Mouse (Mus musculus) CH12.LX (cell line): ENCODE measurements at regions not wholly inside any gene's neighbourhood (a gene's known extent, or its start where the extent isn't known, plus 50 kb on each side); places are given as distances from the start of the nearest gene placed in this dataset.

Source experiments
- DNase-seq: peaks from one replicate; pipeline ENCODE4 v3.0.0-alpha.2; 2013; ENCODE audit errors: extremely low read depth
- H3K27ac ChIP-seq: 2 replicates; pipeline ENCODE4 v1.5.1; 2012; ENCODE audit warnings: low read depth, mild to moderate bottlenecking, control low read depth, moderate library complexity; ENCODE audit not compliant: insufficient read depth
- H3K27me3 ChIP-seq: replicated peaks from 2 replicates; pipeline ENCODE3; 2012; ENCODE audit warnings: inconsistent platforms
- H3K36me3 ChIP-seq, 2 experiments: replicated peaks in 1 of 2; 2 replicates each; pipeline versions ENCODE3 to v1.6.1; 2012; ENCODE audit warnings: inconsistent platforms in 1 of 2, low read length in 1 of 2, mild to moderate bottlenecking in 1 of 2, mixed read lengths in 1 of 2, moderate library complexity in 1 of 2; ENCODE audit not compliant: control insufficient read depth in 1 of 2, insufficient read depth in 1 of 2
- H3K4me1 ChIP-seq, 2 experiments: 2 replicates each; pipeline ENCODE4 v1.6.1; 2012; ENCODE audit warnings: inconsistent platforms in 1 of 2, moderate library complexity in 1 of 2; ENCODE audit not compliant: insufficient read depth in 2 of 2, control insufficient read depth in 1 of 2
- H3K4me2 ChIP-seq: 2 replicates; pipeline ENCODE4 v1.6.1; 2012; ENCODE audit warnings: low read depth, mild to moderate bottlenecking, control low read depth; ENCODE audit not compliant: poor library complexity, insufficient read depth, severe bottlenecking
- H3K4me3 ChIP-seq, 3 experiments: fragments of 150-350 bp in 1 of 3; sonication (generic) in 1 of 3; replicated peaks in 1 of 3; 2 replicates each; pipeline versions ENCODE3 to v1.5.1; 2011 to 2012; ENCODE audit warnings: low read depth in 2 of 3, low read length in 2 of 3, mild to moderate bottlenecking in 2 of 3, moderate library complexity in 2 of 3, control low read depth in 1 of 3, improper control_type of control experiment in 1 of 3, inconsistent platforms in 1 of 3, mixed read lengths in 1 of 3; ENCODE audit not compliant: poor library complexity in 1 of 3
- H3K79me2 ChIP-seq: replicated peaks from 2 replicates; pipeline ENCODE4 v1.6.1; 2012; ENCODE audit warnings: mild to moderate bottlenecking, moderate library complexity; ENCODE audit not compliant: control insufficient read depth, poor library complexity, insufficient read depth, severe bottlenecking; ENCODE audit errors: extremely low read depth
- H3K9ac ChIP-seq: 2 replicates; pipeline ENCODE4 v1.6.1; 2012; ENCODE audit warnings: low read depth, mild to moderate bottlenecking, control low read depth, moderate library complexity; ENCODE audit not compliant: insufficient read depth
- H3K9me3 ChIP-seq: replicated peaks from 2 replicates; pipeline ENCODE3; 2012; ENCODE audit warnings: low read length, inconsistent platforms, mixed read lengths
- CTCF ChIP-seq, 2 experiments: IDR thresholded peaks in 1 of 2; conservative IDR thresholded peaks in 1 of 2; 2 replicates each; pipeline ENCODE4 v1.5.1; 2011 to 2012; ENCODE audit warnings: low read depth in 2 of 2, low read length in 2 of 2, improper control_type of control experiment in 1 of 2, inconsistent platforms in 1 of 2, mild to moderate bottlenecking in 1 of 2, moderate library complexity in 1 of 2
- E2F4 ChIP-seq: IDR thresholded peaks from 2 replicates; pipeline ENCODE4 v1.6.1; 2011; ENCODE audit warnings: low read depth, low read length, improper control_type of control experiment; ENCODE audit not compliant: insufficient replicate concordance
- EP300 ChIP-seq: IDR thresholded peaks from 2 replicates; pipeline ENCODE4 v1.6.1; 2011; ENCODE audit warnings: low read length, improper control_type of control experiment
- ETS1 ChIP-seq: conservative IDR thresholded peaks from 2 replicates; pipeline ENCODE4 v1.6.1; 2012; ENCODE audit warnings: low read depth, mild to moderate bottlenecking, inconsistent platforms, low read length, improper control_type of control experiment, moderate library complexity
- HCFC1 ChIP-seq: IDR thresholded peaks from 2 replicates; pipeline ENCODE4 v1.6.1; 2012; ENCODE audit warnings: low read depth, mild to moderate bottlenecking, inconsistent platforms, low read length, improper control_type of control experiment
- IRF4 ChIP-seq: IDR thresholded peaks from 2 replicates; pipeline ENCODE4 v1.6.1; 2014; ENCODE audit warnings: low read depth, mild to moderate bottlenecking, inconsistent platforms, low read length, improper control_type of control experiment
- KAT2A ChIP-seq: IDR thresholded peaks from 2 replicates; pipeline ENCODE4 v1.6.1; 2012; ENCODE audit warnings: low read length, improper control_type of control experiment, inconsistent platforms; ENCODE audit not compliant: insufficient replicate concordance
- MAX ChIP-seq: IDR thresholded peaks from 2 replicates; pipeline ENCODE4 v1.6.1; 2011; ENCODE audit warnings: low read length, improper control_type of control experiment
- MAZ ChIP-seq: IDR thresholded peaks from 2 replicates; pipeline ENCODE4 v1.6.1; 2012; ENCODE audit warnings: low read depth, mild to moderate bottlenecking, inconsistent platforms, low read length, improper control_type of control experiment, moderate library complexity
- MXI1 ChIP-seq: IDR thresholded peaks from 2 replicates; pipeline ENCODE4 v1.6.1; 2011; ENCODE audit warnings: mild to moderate bottlenecking, low read depth, low read length, improper control_type of control experiment
- MYC ChIP-seq: IDR thresholded peaks from 2 replicates; pipeline ENCODE4 v1.6.1; 2011; ENCODE audit warnings: low read depth, mild to moderate bottlenecking, improper control_type of control experiment, low read length
- NELFE ChIP-seq: IDR thresholded peaks from 2 replicates; pipeline ENCODE4 v1.6.1; 2011; ENCODE audit warnings: low read depth, low read length, improper control_type of control experiment
- SMC3 ChIP-seq: IDR thresholded peaks from 2 replicates; pipeline ENCODE4 v1.6.1; 2011; ENCODE audit warnings: low read depth, low read length, improper control_type of control experiment
- TCF12 ChIP-seq: IDR thresholded peaks from 2 replicates; pipeline ENCODE4 v1.6.1; 2014; ENCODE audit warnings: low read depth, mild to moderate bottlenecking, inconsistent platforms, low read length, improper control_type of control experiment
- UBTF ChIP-seq: IDR thresholded peaks from 2 replicates; pipeline ENCODE4 v1.6.1; 2012; ENCODE audit warnings: low read depth, mild to moderate bottlenecking, inconsistent platforms, low read length, improper control_type of control experiment, moderate library complexity
- ZC3H11A ChIP-seq: IDR thresholded peaks from 2 replicates; pipeline ENCODE4 v1.6.1; 2012; ENCODE audit warnings: low read depth, mild to moderate bottlenecking, inconsistent platforms, low read length, improper control_type of control experiment
- ZNF384 ChIP-seq: IDR thresholded peaks from 2 replicates; pipeline ENCODE4 v1.6.1; 2012; ENCODE audit warnings: low read depth, low read length, improper control_type of control experiment, inconsistent platforms
- dilution Hi-C: fragments of 300-500 bp; cut with MboI; formaldehyde crosslinking; loops from 2 replicates; pipeline ENCODE4 v1.14.3; 2020; ENCODE audit warnings: low sequenced_read_pairs; ENCODE audit not compliant: extremely low pct_unique_long_range_greater_than_20kb, extremely low pct_ligation_motif_present
- in situ Hi-C: fragments of 300-500 bp; cut with MboI; formaldehyde crosslinking; loops from 3 replicates; pipeline ENCODE4 v1.14.3; 2019; ENCODE audit warnings: low sequenced_read_pairs, low pct_ligation_motif_present, low pct_unique_long_range_greater_than_20kb, mixed read lengths

GRCm38 (mm10) chr9:34029503-34030169 is 456.1 kb upstream of the Kirrel3 start:
- TF ChIP-seq KAT2A (no peak), ZC3H11A (no peak), MYC (no peak), ETS1 (no peak), NELFE (no peak), MXI1 (no peak), MAZ (no peak), ZNF384 (no peak), EP300 (no peak), TCF12 (no peak), MAX (no peak), E2F4 (no peak), HCFC1 (no peak)
- Histone ChIP-seq H3K27me3 (no peaks in the 10 kb centered on the region), H3K9me3 (no peaks in the 10 kb centered on the region), H3K4me3 (no peak overlapping the region), H3K79me2 (no peaks in the 10 kb centered on the region), H3K36me3 (no peaks in the 10 kb centered on the region), H3K27ac (no peak overlapping the region), H3K4me2 (peak overlapping the region; percentile 74), H3K4me1 (no peaks in the 10 kb centered on the region), H3K9ac (no peak overlapping the region)
- no peak for DNase-seq
- in situ Hi-C loops (no loop called here), dilution Hi-C loops (no loop called here)

- Histone ChIP-seq H3K4me3 (no peak overlapping the region), H3K4me2 (no peak overlapping the region), H3K4me1 (no peaks in the 10 kb centered on the region), H3K27me3 (no peaks in the 10 kb centered on the region), H3K27ac (no peak overlapping the region), H3K79me2 (no peaks in the 10 kb centered on the region), H3K9ac (no peak overlapping the region), H3K36me3 (no peaks in the 10 kb centered on the region), H3K9me3 (no peaks in the 10 kb centered on the region)
- DNase-seq: peak; percentile 8
- peak; percentile 46 for TF ChIP-seq SMC3
- TF ChIP-seq CTCF (conservative IDR thresholded peaks at IDR 0.05 in 1 of 2, IDR thresholded peaks at IDR 0.05 in 1 of 2; ENCODE audit: low read depth in 2 of 2, low read length in 2 of 2): peak in 1 of 2 experiments; percentile 52; a peak in 2 of 4 replicates
- TF ChIP-seq IRF4: no peak
- no peak for TF ChIP-seq ZC3H11A
- TF ChIP-seq UBTF: no peak
- in situ Hi-C loops: no loop called here
- dilution Hi-C loops: no loop called here
Observed at GRCm38 (mm10) chr9:34054435-34054834, 431.3 kb upstream of the Kirrel3 start.
